Mouse (Mus musculus): ENCODE measurements at regions not wholly inside any gene's neighbourhood (a gene's known extent, or its start where the extent isn't known, plus 50 kb on each side); places are given as distances from the start of the nearest gene placed in this dataset.
"Not testable (repeated sequence)": the region's sequence is repeated elsewhere in the genome, so short reads cannot be mapped to it uniquely, and the experiment has no call there.

DNA sequence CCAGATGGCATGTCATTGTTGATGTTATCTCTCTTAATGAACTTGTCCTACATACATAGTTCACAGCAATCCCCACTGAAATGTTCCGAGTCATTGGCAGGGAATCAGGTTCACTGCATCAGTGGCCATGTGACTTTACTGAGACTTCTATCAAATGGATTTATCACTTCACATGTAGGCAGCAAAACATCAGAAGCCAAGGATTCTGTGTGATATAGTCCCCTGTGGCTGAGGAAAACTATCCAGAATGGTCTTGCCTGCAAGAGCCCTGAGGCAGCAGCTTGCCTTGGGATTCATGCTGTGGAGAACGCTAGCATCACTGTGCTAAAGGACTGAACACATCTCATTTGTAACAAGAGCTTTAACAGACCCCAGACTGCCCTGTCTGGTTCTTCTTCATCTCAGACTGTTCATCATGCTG lies 1468.2 kb downstream of the Zfp704 start:
- H3K27ac ChIP-seq (ENCODE audit: low read length), result no peak overlapping the region
- H3K4me1 ChIP-seq (ENCODE audit: control insufficient read depth, insufficient read depth, low read length), result no peaks in the 10 kb centered on the region
- no peaks in the 10 kb centered on the region for H3K9me3 ChIP-seq (ENCODE audit: control insufficient read depth, low read depth, low read length)
- no peak overlapping the region for H3K4me2 ChIP-seq (replicated peaks; ENCODE audit: low read depth, low read length)
- 48% methylated on average over 2 of the region's 2 CpGs for WGBS
- no peak overlapping the region for H3K9ac ChIP-seq (replicated peaks; ENCODE audit: low read depth, low read length)
- H3K27me3 ChIP-seq (ENCODE audit: control insufficient read depth, insufficient read depth, low read length), result no peaks in the 10 kb centered on the region
- peak; percentile 53; the same call in 1 of the 2 replicates for ATAC-seq (ENCODE audit: insufficient number of reproducible peaks, insufficient read depth, low FRiP score, low read depth)
- no peak overlapping the region for H3K4me3 ChIP-seq (ENCODE audit: low read depth, low read length)
- H3K36me3 ChIP-seq (ENCODE audit: control insufficient read depth, insufficient read depth, low read length), result no peaks in the 10 kb centered on the region

DNA sequence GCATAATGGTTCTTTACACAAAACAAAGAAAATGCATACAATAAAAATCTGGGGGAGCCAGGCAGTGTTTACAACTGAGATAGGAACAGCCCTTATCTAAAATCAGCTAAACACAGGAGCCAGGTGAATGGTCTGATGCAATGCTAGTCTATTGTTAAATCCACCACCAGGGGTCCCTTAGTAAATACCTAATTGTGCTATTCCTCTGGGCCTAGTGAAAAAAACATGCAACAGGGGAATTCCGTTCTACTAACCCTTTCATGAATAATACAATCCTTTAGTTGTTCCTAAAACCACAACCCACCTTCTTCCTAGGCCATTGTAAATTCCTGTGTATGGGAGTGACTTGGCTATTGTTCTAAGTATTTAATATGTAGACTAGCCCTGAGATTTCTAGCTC lies 1486.2 kb downstream of the Zfp704 start:
- H3K4me2 ChIP-seq (replicated peaks; ENCODE audit: low read depth, low read length); H3K27me3 ChIP-seq (ENCODE audit: control insufficient read depth, insufficient read depth, low read length); H3K27ac ChIP-seq (ENCODE audit: low read length); H3K9ac ChIP-seq (replicated peaks; ENCODE audit: low read depth, low read length); H3K36me3 ChIP-seq (ENCODE audit: control insufficient read depth, insufficient read depth, low read length); H3K9me3 ChIP-seq (ENCODE audit: control insufficient read depth, low read depth, low read length); H3K4me3 ChIP-seq (ENCODE audit: low read depth, low read length); ATAC-seq (ENCODE audit: insufficient number of reproducible peaks, insufficient read depth, low FRiP score, low read depth); H3K4me1 ChIP-seq (ENCODE audit: control insufficient read depth, insufficient read depth, low read length): not testable (repeated sequence)
- 66% methylated on average over 1 of the region's 1 CpGs for WGBS

DNA sequence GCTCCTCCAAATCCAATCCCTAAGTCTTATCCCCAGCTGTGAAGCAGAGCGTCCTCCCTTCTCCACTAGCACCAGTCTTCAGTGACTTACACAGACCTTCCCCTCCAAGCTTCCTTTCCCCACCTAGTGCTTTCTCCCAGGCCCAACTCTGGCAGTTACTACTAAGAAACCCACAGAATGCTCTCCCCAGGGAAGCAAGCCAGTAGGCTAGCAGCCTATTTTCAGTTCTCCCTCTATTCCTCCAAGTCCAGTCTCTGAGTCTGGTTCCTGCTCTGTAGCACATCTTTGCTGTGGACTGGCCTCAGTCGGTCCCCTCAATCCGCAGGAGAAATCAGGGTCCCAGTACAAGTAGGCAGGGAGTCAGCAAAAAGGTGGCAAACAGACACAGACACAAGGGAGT lies 1486.7 kb downstream of the Zfp704 start:
- 55% methylated on average over 3 of the region's 3 CpGs for WGBS
- no peaks in the 10 kb centered on the region for H3K27me3 ChIP-seq (ENCODE audit: control insufficient read depth, insufficient read depth, low read length)
- no peaks in the 10 kb centered on the region for H3K36me3 ChIP-seq (ENCODE audit: control insufficient read depth, insufficient read depth, low read length)
- no peak overlapping the region for H3K4me2 ChIP-seq (replicated peaks; ENCODE audit: low read depth, low read length)
- H3K27ac ChIP-seq (ENCODE audit: low read length), result no peak overlapping the region
- H3K4me3 ChIP-seq (ENCODE audit: low read depth, low read length), result no peak overlapping the region
- H3K4me1 ChIP-seq (ENCODE audit: control insufficient read depth, insufficient read depth, low read length), result no peaks in the 10 kb centered on the region
- no peaks in the 10 kb centered on the region for H3K9me3 ChIP-seq (ENCODE audit: control insufficient read depth, low read depth, low read length)
- no peak for ATAC-seq (ENCODE audit: insufficient number of reproducible peaks, insufficient read depth, low FRiP score, low read depth)
- no peak overlapping the region for H3K9ac ChIP-seq (replicated peaks; ENCODE audit: low read depth, low read length)

DNA sequence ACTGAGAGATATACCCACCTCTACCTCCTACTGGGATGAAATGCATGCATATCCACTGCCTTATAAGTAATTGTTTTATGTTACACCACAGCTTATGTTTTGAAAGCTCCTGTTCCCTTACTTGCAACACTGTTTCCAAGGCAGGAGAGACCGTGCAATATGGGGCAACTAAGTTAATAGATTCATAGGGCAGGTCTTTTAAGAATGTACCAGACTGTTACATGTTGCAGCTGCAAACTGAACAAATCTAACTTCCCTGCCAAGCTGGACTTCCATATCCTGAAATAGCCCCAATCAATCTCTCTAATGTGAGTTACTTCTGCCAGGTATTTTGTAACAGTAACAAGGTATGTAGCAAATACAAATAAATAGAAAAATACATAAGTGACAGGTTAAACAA lies 1478.0 kb upstream of the 1700008P02Rik start:
- no peak overlapping the region for H3K4me3 ChIP-seq (ENCODE audit: low read depth, low read length)
- no peak overlapping the region for H3K27ac ChIP-seq (ENCODE audit: low read length)
- no peaks in the 10 kb centered on the region for H3K9me3 ChIP-seq (ENCODE audit: control insufficient read depth, low read depth, low read length)
- H3K4me1 ChIP-seq (ENCODE audit: control insufficient read depth, insufficient read depth, low read length), result no peaks in the 10 kb centered on the region
- WGBS, result 68% methylated on average over 1 of the region's 1 CpGs
- no peaks in the 10 kb centered on the region for H3K27me3 ChIP-seq (ENCODE audit: control insufficient read depth, insufficient read depth, low read length)
- no peak for ATAC-seq (ENCODE audit: insufficient number of reproducible peaks, insufficient read depth, low FRiP score, low read depth)
- H3K9ac ChIP-seq (replicated peaks; ENCODE audit: low read depth, low read length), result no peak overlapping the region
- H3K4me2 ChIP-seq (replicated peaks; ENCODE audit: low read depth, low read length), result no peak overlapping the region
- H3K36me3 ChIP-seq (ENCODE audit: control insufficient read depth, insufficient read depth, low read length), result no peaks in the 10 kb centered on the region

DNA sequence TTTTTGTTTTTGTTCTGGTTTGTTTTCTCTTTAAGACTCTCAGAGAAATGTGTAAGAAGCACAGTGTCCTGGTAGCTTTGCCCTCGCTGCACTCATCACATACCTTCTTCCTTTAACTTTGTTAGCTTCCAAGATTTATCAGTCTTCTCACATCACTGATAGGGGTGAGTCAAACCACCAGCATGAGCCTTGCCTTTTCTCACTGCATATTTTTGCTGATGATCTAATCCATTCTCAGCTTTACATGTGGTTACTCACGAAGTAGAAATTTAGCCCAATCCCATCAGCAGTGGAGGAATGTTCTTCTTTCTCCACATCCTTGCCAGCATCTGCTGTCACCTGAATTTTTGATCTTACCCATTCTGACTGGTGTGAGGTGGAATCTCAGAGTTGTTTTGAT lies 1464.5 kb upstream of the 1700008P02Rik start:
- no peaks in the 10 kb centered on the region for H3K9me3 ChIP-seq (ENCODE audit: control insufficient read depth, low read depth, low read length)
- H3K4me3 ChIP-seq (ENCODE audit: low read depth, low read length), result no peak overlapping the region
- H3K4me1 ChIP-seq (ENCODE audit: control insufficient read depth, insufficient read depth, low read length), result no peaks in the 10 kb centered on the region
- no peaks in the 10 kb centered on the region for H3K36me3 ChIP-seq (ENCODE audit: control insufficient read depth, insufficient read depth, low read length)
- H3K27ac ChIP-seq (ENCODE audit: low read length), result no peak overlapping the region
- no peak overlapping the region for H3K9ac ChIP-seq (replicated peaks; ENCODE audit: low read depth, low read length)
- 66% methylated on average over 2 of the region's 2 CpGs for WGBS
- H3K27me3 ChIP-seq (ENCODE audit: control insufficient read depth, insufficient read depth, low read length), result no peaks in the 10 kb centered on the region
- no peak for ATAC-seq (ENCODE audit: insufficient number of reproducible peaks, insufficient read depth, low FRiP score, low read depth)
- H3K4me2 ChIP-seq (replicated peaks; ENCODE audit: low read depth, low read length), result no peak overlapping the region

DNA sequence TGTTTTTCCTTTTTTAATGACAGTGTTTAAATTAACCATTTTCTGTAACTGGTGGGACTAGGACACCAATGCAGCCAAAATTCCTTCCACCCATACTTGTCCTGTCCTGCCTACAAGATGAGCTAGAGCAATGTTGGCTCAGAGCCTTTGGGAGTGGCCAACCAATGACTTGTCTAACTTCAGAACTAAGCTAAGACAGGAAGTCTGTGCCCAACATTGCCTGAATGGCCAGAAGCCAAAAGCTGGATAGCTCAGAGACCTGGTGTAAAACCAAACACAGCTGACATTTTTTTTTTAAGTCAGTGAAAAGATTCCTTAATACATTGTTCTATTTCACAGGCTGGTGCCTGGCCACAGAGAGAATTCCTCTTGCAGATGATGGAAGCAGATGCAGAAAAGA lies 1433.5 kb upstream of the 1700008P02Rik start:
- Histone ChIP-seq H3K36me3 (ENCODE audit: control insufficient read depth, insufficient read depth, low read length) (no peaks in the 10 kb centered on the region), H3K4me2 (replicated peaks; ENCODE audit: low read depth, low read length) (no peak overlapping the region), H3K9ac (replicated peaks; ENCODE audit: low read depth, low read length) (no peak overlapping the region), H3K4me3 (ENCODE audit: low read depth, low read length) (no peak overlapping the region), H3K4me1 (ENCODE audit: control insufficient read depth, insufficient read depth, low read length) (no peaks in the 10 kb centered on the region), H3K27me3 (ENCODE audit: control insufficient read depth, insufficient read depth, low read length) (no peaks in the 10 kb centered on the region), H3K9me3 (ENCODE audit: control insufficient read depth, low read depth, low read length) (no peaks in the 10 kb centered on the region), H3K27ac (ENCODE audit: low read length) (no peak overlapping the region)
- ATAC-seq (ENCODE audit: insufficient number of reproducible peaks, insufficient read depth, low FRiP score, low read depth), result no peak

DNA sequence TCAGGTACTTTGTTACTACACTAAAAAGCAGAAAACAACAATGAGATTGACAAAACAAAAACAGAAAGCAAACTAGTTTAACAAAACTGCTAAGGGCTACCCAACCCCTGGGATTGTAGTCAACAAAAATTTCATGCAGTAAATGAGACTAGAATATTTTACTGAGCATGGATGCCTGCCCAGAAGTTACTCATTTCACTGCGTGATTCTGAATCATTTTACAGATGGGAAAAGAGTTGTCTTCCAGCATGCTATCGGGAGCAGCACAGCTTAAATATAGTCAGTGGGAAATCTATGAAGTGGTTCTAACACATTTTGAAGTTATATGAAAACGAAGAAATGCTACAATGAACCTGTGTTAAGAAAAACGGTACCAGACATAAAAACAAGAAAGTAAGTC lies 1430.9 kb upstream of the 1700008P02Rik start:
- Histone ChIP-seq H3K27me3 (ENCODE audit: control insufficient read depth, insufficient read depth, low read length) (no peaks in the 10 kb centered on the region), H3K9me3 (ENCODE audit: control insufficient read depth, low read depth, low read length) (no peaks in the 10 kb centered on the region), H3K4me1 (ENCODE audit: control insufficient read depth, insufficient read depth, low read length) (no peaks in the 10 kb centered on the region), H3K9ac (replicated peaks; ENCODE audit: low read depth, low read length) (no peak overlapping the region), H3K36me3 (ENCODE audit: control insufficient read depth, insufficient read depth, low read length) (no peaks in the 10 kb centered on the region), H3K4me3 (ENCODE audit: low read depth, low read length) (no peak overlapping the region), H3K27ac (ENCODE audit: low read length) (no peak overlapping the region), H3K4me2 (replicated peaks; ENCODE audit: low read depth, low read length) (no peak overlapping the region)
- ATAC-seq (ENCODE audit: insufficient number of reproducible peaks, insufficient read depth, low FRiP score, low read depth), result no peak
- 87% methylated on average over 4 of the region's 4 CpGs for WGBS

DNA sequence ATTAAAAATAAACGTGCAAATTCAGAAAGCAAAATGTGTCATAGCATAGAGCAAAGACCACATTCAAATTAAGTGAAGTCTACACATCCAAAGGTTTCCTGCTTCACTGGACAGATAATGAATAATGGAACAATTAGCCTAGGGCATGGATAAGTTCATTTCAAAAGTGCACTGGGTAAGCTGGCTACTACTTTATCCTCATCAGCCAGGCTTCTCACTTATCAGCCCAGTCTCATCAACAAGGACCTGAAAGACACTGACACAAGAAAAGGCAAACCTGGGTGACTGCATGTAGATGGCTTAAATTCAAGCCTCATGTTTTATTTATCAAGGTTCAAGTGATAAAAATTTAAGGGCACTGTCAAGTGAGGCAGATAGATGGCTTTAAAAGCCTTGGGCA lies 1429.5 kb upstream of the 1700008P02Rik start:
- 76% methylated on average over 1 of the region's 1 CpGs for WGBS

DNA sequence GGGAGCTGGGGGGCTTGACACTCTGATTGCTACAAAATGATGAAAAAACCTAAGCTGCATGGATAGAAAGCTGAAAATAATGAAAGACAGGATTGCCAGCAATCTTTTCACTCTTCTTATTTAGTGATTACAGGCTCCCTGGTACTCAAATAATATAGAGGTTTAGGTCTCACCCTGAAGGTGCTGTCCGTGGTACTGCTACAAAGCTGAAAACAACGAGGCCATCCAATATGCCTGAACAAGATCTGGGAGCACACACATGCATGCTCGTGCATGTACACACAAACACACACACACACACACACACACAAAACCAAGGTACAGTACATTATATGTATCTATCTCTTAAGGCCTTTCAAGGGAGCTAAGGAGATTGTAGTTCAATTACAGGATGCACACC lies 1426.1 kb upstream of the 1700008P02Rik start:
- Histone ChIP-seq H3K4me2 (replicated peaks; ENCODE audit: low read depth, low read length) (no peak overlapping the region), H3K4me3 (ENCODE audit: low read depth, low read length) (no peak overlapping the region), H3K36me3 (ENCODE audit: control insufficient read depth, insufficient read depth, low read length) (no peaks in the 10 kb centered on the region), H3K27ac (ENCODE audit: low read length) (no peak overlapping the region), H3K27me3 (ENCODE audit: control insufficient read depth, insufficient read depth, low read length) (no peaks in the 10 kb centered on the region), H3K9me3 (ENCODE audit: control insufficient read depth, low read depth, low read length) (no peaks in the 10 kb centered on the region), H3K9ac (replicated peaks; ENCODE audit: low read depth, low read length) (no peak overlapping the region), H3K4me1 (ENCODE audit: control insufficient read depth, insufficient read depth, low read length) (no peaks in the 10 kb centered on the region)
- no peak for ATAC-seq (ENCODE audit: insufficient number of reproducible peaks, insufficient read depth, low FRiP score, low read depth)
- 52% methylated on average over 3 of the region's 3 CpGs for WGBS

More for the DNA sequence above, 1429.5 kb upstream of the 1700008P02Rik start:
- no peak overlapping the region for H3K4me3 ChIP-seq (ENCODE audit: low read depth, low read length)
- ATAC-seq (ENCODE audit: insufficient number of reproducible peaks, insufficient read depth, low FRiP score, low read depth), result no peak
- no peaks in the 10 kb centered on the region for H3K27me3 ChIP-seq (ENCODE audit: control insufficient read depth, insufficient read depth, low read length)
- H3K27ac ChIP-seq (ENCODE audit: low read length), result no peak overlapping the region
- H3K9me3 ChIP-seq (ENCODE audit: control insufficient read depth, low read depth, low read length), result no peaks in the 10 kb centered on the region
- H3K9ac ChIP-seq (replicated peaks; ENCODE audit: low read depth, low read length), result no peak overlapping the region
- H3K36me3 ChIP-seq (ENCODE audit: control insufficient read depth, insufficient read depth, low read length), result no peaks in the 10 kb centered on the region
- H3K4me1 ChIP-seq (ENCODE audit: control insufficient read depth, insufficient read depth, low read length), result no peaks in the 10 kb centered on the region
- no peak overlapping the region for H3K4me2 ChIP-seq (replicated peaks; ENCODE audit: low read depth, low read length)
